Mouse (Mus musculus) ovary, adult 18-20 months (tissue): ENCODE data around the gene Asb17.
"Not testable (repeated sequence)": the region's sequence is repeated elsewhere in the genome, so short reads cannot be mapped to it uniquely, and the experiment has no call there.

Experiments
- DNase-seq: peaks from one replicate; pipeline ENCODE4 v3.0.0; 2022; ENCODE audit warnings: low spot score, mixed read lengths

Gene Asb17

DNA sequence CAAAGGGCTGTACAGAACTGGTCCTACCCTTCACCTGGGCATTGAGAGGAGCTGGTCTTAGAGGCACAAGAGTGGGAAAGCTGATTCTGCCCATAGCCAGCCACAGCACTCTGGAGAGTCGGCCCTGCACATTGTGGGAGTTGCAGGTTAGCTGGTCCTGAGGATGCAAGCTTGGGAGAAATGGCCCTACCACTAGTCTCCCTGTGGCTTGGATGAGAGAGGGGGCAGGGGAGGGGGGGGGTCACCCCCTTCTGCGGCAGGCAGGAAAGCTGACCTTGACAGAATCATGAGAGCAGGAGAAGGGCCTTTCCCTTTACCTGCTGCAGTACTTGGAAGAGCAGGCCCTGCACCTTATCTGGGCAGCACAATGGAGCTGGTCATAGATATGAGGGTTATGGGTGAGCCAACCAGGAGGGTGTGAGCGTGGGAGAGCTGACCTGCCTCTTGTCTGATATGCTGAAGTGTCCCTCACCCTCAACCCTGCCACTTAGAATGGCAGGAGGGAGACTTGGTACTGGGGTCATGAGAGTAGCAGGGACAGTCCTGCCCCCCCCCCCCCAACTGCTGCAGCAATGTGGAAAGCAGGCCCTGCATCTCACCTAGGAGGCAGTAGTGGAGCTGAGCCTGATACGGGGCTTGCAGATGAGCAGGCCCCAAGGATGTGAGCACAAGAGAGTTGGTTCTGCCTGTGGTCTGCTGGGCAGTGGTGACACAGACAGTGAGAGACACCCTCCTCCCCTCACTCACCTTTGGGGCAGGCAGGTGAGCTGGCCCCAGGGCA is 11.9 kb upstream of the Asb17 start:
- no peak for DNase-seq

DNA sequence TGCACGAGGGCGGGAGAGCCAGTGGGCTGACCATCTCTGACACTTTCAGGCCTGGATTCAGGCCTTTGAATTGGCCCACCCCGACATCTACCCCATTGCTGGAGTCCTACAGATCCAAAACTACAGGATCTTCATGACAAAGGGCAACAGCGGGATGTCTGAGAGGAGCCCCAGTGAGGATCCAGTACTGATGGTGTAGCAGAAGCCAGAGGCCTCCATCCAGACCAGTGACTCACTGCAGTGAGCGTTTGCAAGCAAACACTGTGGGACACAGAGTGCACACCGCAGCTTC is 11.4 kb upstream of the Asb17 start:
- no peak for DNase-seq

DNA sequence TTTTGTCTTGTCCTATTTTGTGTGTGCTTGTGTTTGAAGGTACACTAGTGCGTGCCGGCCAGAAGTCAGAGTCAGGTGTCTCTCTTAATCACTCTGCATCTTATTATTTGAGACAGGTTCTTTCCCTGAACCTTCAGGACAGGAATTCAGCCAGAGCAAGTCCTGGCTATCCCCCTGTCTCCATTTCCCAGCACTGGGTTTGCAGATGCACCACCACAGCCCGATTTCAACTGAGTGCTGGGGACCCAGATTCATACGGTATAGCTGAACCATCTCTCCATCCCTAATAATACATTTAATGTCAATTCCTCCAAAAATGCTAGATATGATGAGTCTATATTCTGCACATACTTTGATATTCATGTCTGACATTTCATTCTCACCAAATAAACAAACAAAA is 9.9 kb upstream of the Asb17 start:
- no peak for DNase-seq

DNA sequence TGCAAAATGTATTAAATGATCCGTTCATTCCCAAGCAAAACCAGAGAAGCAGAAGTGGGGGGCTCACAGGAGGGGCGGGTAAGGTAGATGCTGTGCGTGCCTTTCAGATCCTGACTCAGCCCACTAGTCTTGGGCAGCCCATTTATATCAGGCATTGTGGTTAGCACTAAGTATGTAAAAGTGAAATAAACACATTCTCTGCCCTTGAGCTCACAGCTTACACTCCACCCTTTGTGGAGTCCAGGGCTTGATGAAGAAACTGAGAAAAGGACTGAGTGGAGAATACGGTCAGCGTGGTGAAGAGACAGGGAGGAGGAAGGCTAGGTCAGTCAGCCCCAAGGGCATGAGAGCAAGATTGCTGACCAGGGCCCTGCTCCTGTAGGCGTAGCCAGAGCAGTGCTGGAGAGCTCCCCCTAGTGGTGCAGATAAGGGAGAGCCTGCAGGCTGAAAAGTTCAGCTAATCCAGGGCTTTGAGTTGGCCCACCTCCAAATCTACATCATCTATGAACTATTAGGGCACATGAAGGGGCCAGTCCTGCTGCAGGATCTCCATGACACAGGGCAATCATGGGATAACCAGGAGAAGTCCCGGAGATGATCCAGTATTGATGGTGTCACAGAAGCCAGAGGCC is 8.4 kb upstream of the Asb17 start:
- peak; percentile 56 for DNase-seq

DNA sequence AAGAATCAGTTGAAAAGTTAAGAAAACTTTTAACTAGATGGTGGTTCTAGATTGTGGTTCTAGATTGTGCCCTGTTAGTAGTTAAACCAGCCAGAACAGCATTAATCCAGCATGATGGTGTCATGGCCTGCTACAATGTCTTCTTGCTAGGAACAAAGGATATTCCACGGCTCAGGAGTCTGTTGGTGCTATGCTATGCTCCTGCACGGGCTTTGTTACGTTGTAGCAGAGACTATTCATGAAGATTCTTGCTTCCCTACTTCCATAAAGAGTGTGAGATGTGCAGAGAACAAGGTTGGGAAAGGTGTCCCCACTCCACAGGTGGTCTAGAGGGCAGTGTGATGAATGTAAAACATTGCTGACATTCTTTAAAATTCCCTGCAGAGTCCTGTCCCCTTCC is 7.7 kb upstream of the Asb17 start:
- no peak for DNase-seq

DNA sequence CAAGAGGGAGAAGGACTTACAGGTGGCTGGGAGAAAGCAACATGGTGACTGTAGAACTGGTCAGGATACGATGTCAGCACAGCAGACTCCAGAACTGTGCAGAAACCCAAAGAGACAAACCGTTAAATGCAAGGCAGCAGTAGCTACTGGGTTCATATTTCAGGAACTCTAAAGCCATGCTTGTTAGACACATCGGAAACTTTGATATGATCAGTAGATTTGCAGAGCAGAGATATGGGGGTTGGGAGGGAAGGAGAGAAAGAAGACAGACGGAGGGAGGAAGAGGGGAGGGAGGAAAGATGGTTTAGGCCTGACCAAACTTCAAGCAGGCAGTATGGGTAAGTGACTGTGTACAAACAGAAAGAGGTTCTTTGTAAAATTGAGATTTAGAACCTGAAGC is 6.4 kb upstream of the Asb17 start:
- DNase-seq = no peak

DNA sequence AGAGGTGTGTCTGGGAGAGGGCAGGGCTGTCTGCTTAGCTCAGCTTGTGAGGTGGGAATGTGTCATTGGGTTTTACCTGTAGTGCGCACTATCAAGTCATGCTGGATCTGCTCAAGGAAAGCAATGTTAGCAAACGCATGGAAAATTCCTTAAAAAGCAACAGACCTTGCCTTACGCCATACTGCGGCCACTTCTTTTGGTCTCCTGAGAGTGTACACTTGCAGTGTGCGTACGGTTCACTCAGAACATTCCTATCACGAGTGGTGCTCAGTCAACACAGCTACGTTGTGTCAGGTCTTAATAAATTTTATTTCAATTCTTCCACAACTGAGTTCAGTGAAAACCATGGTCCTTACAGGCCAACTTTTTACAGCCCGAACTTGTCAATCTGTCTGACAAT is 748 bp downstream of the Asb17 start:
- DNase-seq = no peak

DNA sequence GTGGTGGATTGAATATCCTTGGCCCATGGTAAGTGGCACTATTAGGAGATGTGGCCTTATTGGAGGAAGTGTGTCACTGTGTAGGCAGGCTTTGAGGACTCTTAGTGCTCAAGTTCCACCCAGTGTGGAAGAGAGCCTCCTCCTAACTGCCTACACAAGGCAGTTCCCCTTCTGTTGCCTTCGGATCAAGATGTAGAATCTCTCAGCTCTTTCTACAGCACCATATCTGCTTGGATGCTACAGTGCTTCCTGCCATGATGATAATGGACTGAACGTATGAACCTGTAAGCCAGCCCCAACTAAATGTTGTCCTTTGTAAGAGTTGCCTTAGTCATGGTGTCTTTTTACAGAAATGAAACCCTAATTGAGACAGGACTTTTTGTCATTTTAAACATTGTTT is 1.5 kb downstream of the Asb17 start:
- DNase-seq = no peak

DNA sequence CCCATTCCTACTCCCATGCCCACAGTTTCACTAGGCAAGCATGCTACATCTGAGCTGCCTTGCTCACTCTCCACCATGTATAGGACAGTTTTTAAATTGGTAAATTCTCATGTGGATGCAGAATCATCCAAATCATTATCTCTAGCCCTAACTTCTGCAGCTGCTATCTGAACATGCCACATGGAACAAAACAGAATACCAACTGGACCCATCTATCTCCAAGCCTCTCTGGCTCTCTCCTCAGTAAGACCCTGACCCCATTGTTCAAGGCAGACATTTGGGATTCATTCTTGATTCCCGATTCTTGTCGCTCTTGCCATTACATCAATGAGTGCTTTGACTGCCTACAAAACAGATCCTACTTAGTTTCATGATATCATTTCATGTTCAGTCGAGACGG is 2.1 kb downstream of the Asb17 start:
- no peak for DNase-seq

DNA sequence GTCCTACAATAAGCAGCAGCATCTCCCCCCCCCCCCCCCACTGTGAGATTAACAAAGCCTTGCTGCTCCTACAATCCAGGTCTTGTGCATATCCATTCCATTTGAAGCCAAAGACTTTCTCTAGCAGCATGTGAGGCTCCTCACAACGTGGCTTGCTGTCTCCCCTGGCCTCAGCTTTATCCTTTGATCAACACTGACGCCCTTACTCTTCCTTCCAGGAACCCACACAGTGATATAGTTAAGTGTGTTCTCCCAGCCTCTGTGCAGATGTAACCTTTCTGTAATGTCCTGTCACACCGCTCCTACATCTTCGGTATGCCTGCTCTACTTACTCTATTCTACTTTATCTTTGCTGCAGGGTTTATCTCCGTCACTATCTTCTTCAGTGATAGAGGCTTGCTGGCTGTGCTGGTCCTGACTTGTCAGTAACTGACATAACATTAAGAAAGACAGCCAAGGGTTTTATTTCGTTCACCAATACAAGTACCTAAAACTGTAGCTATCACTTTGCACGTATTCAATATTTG is 3.3 kb downstream of the Asb17 start:
- no peak for DNase-seq

DNA sequence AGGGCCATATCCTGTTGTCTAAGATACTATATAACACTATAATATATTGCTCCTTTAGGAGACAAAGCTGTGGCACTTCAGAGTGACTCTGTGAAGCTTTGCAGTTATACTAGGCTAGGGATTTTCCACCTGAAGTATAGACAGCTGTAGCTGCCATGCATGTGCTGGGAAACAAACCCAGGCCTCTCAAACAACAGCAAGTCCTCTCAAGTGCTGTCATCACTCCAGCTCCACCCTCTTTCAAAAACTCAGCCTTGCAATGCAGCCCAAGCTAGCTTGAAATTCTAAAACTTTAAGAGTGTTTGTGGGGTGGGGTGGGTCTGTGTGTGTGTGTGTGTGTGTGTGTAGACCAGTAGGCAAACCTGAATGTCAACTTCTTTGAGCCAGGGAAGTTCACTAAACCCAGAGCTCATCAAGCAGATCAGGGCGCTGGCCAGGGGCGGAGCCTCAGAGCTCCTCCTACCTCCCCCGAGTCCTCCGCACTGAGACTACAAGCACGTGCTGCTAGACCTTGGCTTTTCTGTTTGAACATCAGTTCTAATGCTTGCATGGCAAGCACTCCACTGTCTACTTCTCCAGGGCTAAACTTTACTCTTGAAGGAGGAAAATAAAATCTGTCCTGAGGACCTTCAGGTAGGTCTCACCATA is 5.5 kb downstream of the Asb17 start:
- DNase-seq = no peak

DNA sequence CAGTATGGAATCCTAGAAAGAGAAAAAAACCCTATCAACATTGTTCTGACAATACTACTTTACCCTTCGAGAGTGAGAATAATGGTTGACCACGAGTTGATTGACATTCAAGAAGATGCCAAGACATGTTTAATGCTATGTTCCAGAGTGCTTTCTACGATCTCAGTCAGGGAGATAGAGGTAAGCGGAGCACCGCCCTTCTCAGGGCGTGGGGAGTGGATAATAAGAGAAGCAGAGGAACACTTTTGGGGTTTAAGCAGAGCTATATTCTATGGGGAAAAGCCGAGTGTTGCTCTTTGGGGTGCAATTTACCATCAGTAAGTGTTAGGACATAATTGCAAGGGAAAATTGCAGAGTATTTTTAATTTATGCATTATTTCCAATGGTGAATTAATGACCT is 6.8 kb downstream of the Asb17 start:
- DNase-seq = no peak

DNA sequence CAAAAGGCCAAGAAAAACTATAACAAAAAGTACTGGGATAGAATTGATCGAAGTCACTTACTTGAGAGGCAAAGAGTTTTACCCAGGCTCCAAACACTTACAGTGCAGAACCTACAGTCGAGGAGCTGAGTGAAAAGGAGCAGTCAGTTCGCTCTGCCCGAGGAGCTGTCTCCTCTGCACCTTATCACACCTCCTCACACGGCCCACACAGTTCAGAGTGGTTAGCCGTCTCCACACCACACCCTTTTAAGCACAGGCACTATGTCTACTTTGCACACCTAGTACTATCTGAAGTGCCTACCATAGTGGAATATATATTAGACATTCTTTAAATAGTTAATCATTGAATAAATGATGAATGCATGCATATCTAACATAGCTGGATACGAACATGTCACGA is 8.3 kb downstream of the Asb17 start:
- DNase-seq = no peak

DNA sequence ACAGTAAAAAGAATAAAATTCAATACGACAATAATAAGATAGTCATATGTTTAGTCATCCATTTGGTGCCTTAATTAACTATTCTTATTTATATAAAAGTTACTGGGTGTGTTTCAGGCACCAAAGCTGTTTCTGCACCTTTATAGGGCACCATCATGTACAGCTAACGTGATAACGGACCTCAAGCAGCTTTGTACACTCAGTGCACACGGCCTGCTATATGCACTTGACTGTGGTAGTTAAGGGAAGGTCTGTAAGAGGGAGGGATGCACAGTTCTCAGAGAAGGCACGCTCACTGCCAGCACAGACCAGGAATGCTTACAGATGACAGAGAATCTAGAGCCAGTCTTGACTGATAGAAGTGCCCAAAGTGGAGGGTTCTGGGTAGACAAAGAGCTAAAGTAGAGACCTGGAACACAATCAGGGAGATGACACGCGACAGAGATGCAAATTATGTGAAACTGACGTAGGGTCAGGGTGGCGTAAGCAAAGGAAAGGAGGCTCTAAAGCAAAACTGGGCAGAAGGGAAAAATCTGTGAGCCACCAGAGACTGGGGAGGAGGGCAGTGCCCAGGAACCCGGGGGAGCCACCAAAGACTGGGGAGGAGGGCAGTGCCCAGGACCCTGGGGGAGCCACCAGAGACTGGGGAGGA is 14.5 kb downstream of the Asb17 start:
- DNase-seq = no peak

DNA sequence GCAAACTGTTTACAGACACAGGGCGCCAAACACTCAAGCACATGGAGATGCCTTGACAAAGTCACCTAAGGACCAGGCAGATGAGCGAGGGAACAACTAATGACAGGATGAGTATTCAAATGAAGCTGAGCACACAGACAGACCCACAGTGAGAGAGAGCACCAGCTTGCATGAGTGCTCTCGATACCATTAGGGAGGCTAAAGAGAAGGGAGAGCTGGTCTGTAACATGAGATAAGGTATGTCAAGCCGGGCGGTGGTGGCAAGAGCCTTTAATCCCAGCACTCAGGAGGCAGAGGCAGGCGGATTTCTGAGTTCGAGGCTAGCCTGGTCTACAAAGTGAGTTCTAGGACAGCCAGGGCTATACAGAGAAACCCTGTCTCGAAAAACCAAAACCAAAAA is 16.4 kb downstream of the Asb17 start:
- not testable (repeated sequence) for DNase-seq

DNA sequence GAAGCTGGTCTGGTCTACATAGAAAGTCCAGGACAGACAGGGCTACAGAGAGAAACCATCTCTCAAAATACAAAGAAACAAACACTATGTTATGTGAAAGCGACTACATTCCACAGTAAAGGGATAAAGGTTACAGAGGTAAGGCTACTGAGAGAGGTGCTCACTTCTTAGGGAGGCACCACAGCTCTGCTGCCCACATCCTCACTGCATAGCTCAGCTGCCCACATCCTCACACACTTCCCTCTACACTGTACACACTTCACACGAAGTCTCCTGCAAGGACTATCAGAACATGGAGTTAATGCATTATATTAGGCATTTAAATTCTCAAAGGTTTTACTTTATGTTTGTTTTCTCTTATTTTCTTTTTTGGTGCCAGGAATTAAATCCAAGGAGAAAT is 19.8 kb downstream of the Asb17 start:
- DNase-seq = no peak

DNA sequence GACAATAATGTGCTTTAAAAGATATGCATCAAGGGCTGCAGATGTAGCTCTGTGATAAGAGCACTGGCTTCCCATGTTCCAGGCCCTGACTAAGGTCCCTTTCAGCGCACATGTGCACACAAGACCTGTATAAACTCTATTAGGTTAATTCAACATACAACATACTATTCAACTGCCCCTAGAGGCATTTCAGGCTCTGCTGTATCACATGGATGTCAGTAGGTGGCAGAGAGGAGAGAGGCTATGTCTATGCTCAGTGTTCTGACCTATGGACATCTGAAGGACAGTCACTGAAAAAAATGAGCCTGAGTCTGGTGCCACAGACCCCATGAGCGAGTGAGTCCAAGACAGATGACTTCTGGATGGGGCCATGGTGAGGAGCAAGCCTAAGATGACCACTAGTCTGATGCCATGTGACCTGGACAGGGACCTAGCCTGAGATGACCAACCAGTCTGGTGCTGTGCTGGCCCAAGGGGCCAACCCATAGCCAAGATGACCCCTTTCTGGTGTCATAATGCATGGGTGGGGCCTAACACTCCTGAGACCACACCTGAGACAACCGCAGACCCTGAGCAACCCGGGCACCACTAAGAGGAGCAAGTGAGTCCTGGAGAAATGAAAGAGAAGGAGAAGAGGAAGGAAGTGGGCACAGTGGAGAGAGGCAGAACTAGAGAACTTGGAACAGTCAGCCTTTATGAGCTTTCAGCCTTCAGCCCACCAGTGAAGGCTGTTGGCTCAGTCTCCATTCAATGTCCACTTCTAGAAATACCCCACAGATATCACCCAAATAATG is 20.8 kb downstream of the Asb17 start:
- DNase-seq = no peak

DNA sequence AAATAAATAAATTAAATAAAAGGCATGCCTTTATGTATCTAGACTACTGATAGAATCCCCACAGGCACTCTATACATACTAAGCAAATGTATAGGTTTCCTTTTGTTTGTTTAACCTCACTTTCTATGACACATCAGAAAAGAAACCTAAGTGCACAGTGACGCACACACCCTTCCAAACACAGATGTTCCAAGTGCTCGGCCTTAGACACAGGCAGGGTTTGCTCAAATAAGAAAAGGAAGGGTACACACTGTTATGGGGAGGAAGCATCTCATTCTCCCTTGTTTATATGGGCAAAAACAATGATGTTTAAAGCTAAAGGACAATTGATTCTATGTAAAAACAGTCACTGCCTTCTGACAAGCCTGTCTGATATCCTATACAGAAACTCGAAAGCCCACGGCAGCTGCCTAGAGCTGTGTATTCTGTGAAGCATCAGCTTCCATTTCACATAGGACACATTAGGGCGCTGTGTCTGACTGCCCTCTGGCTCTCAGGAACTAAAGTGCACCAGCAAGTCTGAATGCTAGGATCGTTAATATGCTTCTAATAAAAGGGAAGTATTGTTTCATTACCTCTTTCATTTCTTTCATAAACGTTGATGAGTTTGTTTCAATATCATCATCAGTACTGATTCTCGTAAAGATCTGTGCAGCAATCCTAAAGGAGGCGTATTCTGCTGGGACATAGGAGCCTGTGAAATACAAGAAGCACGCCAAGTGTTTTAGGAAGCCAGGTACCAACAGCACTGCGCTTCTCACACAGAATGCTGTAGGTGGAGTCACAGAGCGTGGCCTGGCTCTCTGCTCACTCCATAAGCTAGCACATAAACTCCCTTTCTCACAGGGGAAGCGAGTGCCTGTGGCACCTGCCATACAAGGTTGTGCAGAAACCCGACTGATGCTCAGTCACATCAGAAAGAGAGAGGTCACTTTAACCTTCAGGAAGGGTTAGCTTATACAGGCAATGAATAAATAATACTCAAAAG is 23.4 kb downstream of the Asb17 start:
- DNase-seq = no peak

DNA sequence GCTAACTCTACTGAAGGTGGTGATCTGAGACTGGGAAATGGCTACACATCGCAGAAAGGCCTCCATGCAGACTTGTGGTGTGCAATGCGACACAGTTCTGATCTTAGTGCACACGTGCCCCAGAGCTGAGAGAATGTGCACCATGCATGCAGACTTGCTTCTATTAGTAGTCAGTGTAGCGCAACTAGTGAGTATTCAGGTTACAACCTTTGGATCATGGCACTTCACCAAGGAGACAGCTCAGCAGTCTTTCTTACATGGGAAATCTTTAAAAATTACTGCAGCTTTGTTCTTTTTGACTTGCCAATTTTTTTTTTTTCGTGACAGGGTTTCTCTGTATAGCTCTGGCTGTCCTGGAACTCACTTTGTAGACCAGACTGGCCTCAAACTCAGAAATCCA is 27.4 kb downstream of the Asb17 start:
- DNase-seq = no peak

DNA sequence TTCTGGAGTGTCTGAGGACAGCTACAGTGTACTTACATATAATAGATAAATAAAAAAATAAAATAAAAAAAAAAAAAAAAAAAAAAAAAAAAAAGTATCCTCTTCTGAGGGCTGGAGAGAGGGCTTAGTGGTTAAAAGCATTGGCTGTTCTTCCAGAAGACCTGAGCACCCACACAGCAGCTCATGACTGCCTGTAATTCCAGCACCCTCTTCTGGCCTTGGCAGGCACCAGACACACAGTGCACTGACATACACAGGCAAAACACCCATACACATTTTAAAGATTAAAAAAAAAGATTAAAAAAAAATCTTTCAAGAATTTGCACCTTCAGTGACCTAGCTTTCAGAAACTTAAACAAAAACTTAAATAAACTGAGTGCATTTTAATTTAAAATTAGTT is 42.3 kb downstream of the Asb17 start:
- no peak for DNase-seq

DNA sequence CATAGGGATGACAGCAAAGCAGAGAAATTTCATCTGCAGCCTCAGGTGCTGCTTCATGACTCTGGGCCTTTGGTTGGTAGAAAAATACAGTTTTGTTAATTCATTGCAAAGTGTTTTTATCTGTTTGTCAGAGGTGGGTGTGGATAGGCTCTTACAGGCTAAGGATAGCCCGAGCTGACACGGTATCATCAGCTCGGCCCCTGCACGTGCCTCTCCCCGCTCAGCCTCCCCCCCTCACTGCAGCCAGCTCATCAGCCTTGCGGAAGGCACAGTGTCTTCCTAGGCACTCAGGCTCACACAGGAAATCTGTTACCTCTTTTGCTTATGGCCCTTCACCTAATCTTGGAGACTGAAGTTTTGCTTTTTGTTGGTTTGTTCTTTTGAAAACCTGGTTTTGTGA is 44.1 kb downstream of the Asb17 start:
- no peak for DNase-seq
